In the genomic region with DNA sequence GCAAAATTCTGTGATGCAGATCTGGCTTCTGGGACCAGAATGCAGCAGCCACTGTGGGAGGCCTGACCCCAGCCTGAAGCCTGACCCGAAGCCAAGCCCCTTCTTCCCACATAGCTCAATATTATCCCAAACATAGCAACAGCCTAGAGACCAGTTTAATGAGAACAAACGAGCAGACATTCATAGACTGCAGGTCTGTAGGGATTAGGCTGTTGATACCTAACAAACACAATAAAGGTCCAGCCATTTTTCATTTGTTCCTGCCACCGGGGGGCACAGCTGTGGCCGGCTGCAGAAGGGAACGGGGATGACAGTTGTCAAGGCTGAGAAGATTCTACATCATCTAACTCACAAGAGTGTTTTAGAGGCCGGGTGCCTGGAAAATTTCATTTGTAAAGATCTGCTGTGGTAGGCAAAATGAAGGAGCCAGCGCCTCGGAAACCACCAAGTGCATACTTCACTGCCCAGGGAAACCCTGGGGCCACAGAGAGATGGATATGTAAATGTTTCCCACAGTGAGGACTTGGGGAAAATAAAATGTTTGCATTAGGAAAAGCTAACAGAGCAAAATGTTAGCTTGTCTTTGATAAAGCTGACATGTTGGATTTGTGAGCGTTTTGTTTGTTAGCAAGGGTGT, we compare ENCODE assay signal across 10 mouse cellular contexts.
DNase-seq lines count a peak whose midpoint lies in the region; ATAC-seq and TF ChIP-seq lines count a peak whose summit lies in the region.
"Had no signal": no experiment of that assay in that cellular context is flagged by ENCODE, and none has a peak within 500 bp of the region (broad histone marks: within the 10 kb centered on the region; RNA-seq: fewer than 3 reads in every experiment).

No protein-coding gene starts in this region.

- TF ChIP-seq CTCF in intestine, postnatal 0 days (IDR thresholded peaks at IDR 0.05; ENCODE audit: low read depth), result no peak

- H3K9ac ChIP-seq in intestine, embryonic 14.5 days (ENCODE audit: low read length), result no peak overlapping the region
- no peak overlapping the region for H3K9ac ChIP-seq in intestine, postnatal 0 days (ENCODE audit: low read depth, low read length)
- no peak overlapping the region for H3K9ac ChIP-seq in forebrain, embryonic 11.5 days (ENCODE audit: low read length)
- no peak overlapping the region for H3K9ac ChIP-seq in limb, embryonic 12.5 days (replicated peaks)

- no peaks in the 10 kb centered on the region for H3K9me3 ChIP-seq in intestine, embryonic 14.5 days (ENCODE audit: control insufficient read depth, low read length)
- H3K9me3 ChIP-seq in intestine, postnatal 0 days (ENCODE audit: control insufficient read depth), result no peaks in the 10 kb centered on the region
- H3K9me3 ChIP-seq in forebrain, embryonic 11.5 days (ENCODE audit: control insufficient read depth, low read length), result no peaks in the 10 kb centered on the region
- H3K9me3 ChIP-seq in limb, embryonic 12.5 days, result no peaks in the 10 kb centered on the region

- no peak overlapping the region for H3K4me2 ChIP-seq in intestine, embryonic 14.5 days (ENCODE audit: low read length)
- H3K4me2 ChIP-seq in intestine, postnatal 0 days (replicated peaks; ENCODE audit: low read depth), result no peak overlapping the region
- no peak overlapping the region for H3K4me2 ChIP-seq in forebrain, embryonic 11.5 days (ENCODE audit: low read depth, low read length, severe bottlenecking)
- no peak overlapping the region for H3K4me2 ChIP-seq in limb, embryonic 12.5 days

- no peaks in the 10 kb centered on the region for H3K36me3 ChIP-seq in intestine, embryonic 14.5 days (ENCODE audit: control insufficient read depth, insufficient read depth, low read length)
- peaks cover 29% of the 10 kb centered on the region; the same call in 1 of the 2 replicates for H3K36me3 ChIP-seq in intestine, postnatal 0 days (ENCODE audit: control insufficient read depth, insufficient read depth)
- H3K36me3 ChIP-seq in forebrain, embryonic 11.5 days (ENCODE audit: control insufficient read depth, insufficient read depth, low read length), result no peaks in the 10 kb centered on the region
- H3K36me3 ChIP-seq in limb, embryonic 12.5 days, result no peaks in the 10 kb centered on the region

- ATAC-seq in intestine, embryonic 14.5 days (replicated peaks; ENCODE audit: low FRiP score, low TSS enrichment, low read depth), result no peak
- ATAC-seq in intestine, postnatal 0 days, result no peak
- peak; percentile 94 for ATAC-seq in forebrain, embryonic 11.5 days (replicated peaks; ENCODE audit: low FRiP score)
- 0 out of 2 replicates have a peak, but pooled peaks have one; percentile 42 for ATAC-seq in limb, embryonic 12.5 days (ENCODE audit: insufficient number of reproducible peaks, insufficient read depth, low FRiP score, low TSS enrichment, low read depth)

- DNase-seq in intestine, embryonic 14.5 days (ENCODE audit: low spot score), result no peak
- peak; percentile 79 for DNase-seq in forebrain, embryonic 11.5 days (ENCODE audit: low spot score)
- peak; percentile 87 for DNase-seq in retina, embryonic 14.5 days (ENCODE audit: low spot score)
- no peak for DNase-seq in spleen, postnatal 14 days (ENCODE audit: low spot score in 2 of 2)
- DNase-seq in lung, postnatal 14 days, result no peak
- no peak for DNase-seq in layer of hippocampus, adult 9-10 months (ENCODE audit: low spot score)
- DNase-seq: heart, postnatal 36 days; left cerebral cortex, postnatal 4 days had no signal

- H3K27me3 ChIP-seq in intestine, embryonic 14.5 days (replicated peaks; ENCODE audit: control insufficient read depth, insufficient read depth, low read length), result no peaks in the 10 kb centered on the region
- H3K27me3 ChIP-seq in intestine, postnatal 0 days (replicated peaks; ENCODE audit: control insufficient read depth, insufficient read depth, low read length), result no peaks in the 10 kb centered on the region
- H3K27me3 ChIP-seq in forebrain, embryonic 11.5 days (ENCODE audit: control insufficient read depth, insufficient read depth, low read length), result no peaks in the 10 kb centered on the region; the same call in 1 of the 2 replicates
- no peaks in the 10 kb centered on the region for H3K27me3 ChIP-seq in limb, embryonic 12.5 days

- no peak overlapping the region for H3K4me3 ChIP-seq in intestine, embryonic 14.5 days (ENCODE audit: low read depth, low read length)
- no peak overlapping the region for H3K4me3 ChIP-seq in intestine, postnatal 0 days (ENCODE audit: low read depth, low read length)
- no peak overlapping the region for H3K4me3 ChIP-seq in forebrain, embryonic 11.5 days (ENCODE audit: low read depth, low read length)
- H3K4me3 ChIP-seq in limb, embryonic 12.5 days (replicated peaks), result no peak overlapping the region

- H3K27ac ChIP-seq in intestine, embryonic 14.5 days (ENCODE audit: low read depth), result peak overlapping the region; percentile 70
- no peak overlapping the region for H3K27ac ChIP-seq in intestine, postnatal 0 days (ENCODE audit: low read depth, low read length)
- H3K27ac ChIP-seq in forebrain, embryonic 11.5 days (ENCODE audit: low read depth, low read length), result no peak overlapping the region
- H3K27ac ChIP-seq in limb, embryonic 12.5 days, result 0 out of 2 replicates have a peak overlapping the region, but pooled peaks have one; percentile 41

- H3K4me1 ChIP-seq in intestine, embryonic 14.5 days (replicated peaks; ENCODE audit: control insufficient read depth, insufficient read depth, low read length), result peaks cover 16% of the 10 kb centered on the region
- H3K4me1 ChIP-seq in intestine, postnatal 0 days (replicated peaks; ENCODE audit: control insufficient read depth, insufficient read depth, low read length), result 0 out of 2 replicates have a peak, but pooled peaks cover 2% of the 10 kb centered on the region
- peaks cover 5% of the 10 kb centered on the region; the same call in 1 of the 2 replicates for H3K4me1 ChIP-seq in forebrain, embryonic 11.5 days (replicated peaks; ENCODE audit: control insufficient read depth, insufficient read depth, low read length)
- peaks cover 7% of the 10 kb centered on the region for H3K4me1 ChIP-seq in limb, embryonic 12.5 days (replicated peaks)

- WGBS in intestine, embryonic 14.5 days, result 26% methylated on average over 9 of the region's 9 CpGs
- 40% methylated on average over 9 of the region's 9 CpGs for WGBS in intestine, postnatal 0 days
- 10% methylated on average over 9 of the region's 9 CpGs for WGBS in forebrain, embryonic 11.5 days
- WGBS in limb, embryonic 12.5 days, result 36% methylated on average over 9 of the region's 9 CpGs

Comparison
In these comparisons a context has a peak if more than half of its experiments do, and no peak if none do; other contexts are left out.
1. H3K27ac ChIP-seq: peak in intestine, embryonic 14.5 days (single experiment) and limb, embryonic 12.5 days (single experiment); none in intestine, postnatal 0 days (single experiment) and forebrain, embryonic 11.5 days (single experiment).
2. ATAC-seq: peak in forebrain, embryonic 11.5 days (single experiment) and limb, embryonic 12.5 days (single experiment); none in intestine, embryonic 14.5 days (single experiment) and intestine, postnatal 0 days (single experiment).
3. DNase-seq: peak in forebrain, embryonic 11.5 days (single experiment) and retina, embryonic 14.5 days (single experiment); none in intestine, embryonic 14.5 days (single experiment), spleen, postnatal 14 days (0 of 2), lung, postnatal 14 days (single experiment) and layer of hippocampus, adult 9-10 months (single experiment).